Mouse (Mus musculus): ENCODE data around the gene Pqbp1. TPM values are rescaled to one million over a fixed set of nuclear protein-coding genes. Genes with fewer than 3 reads are reported as not detected.
"Not testable (repeated sequence)": the region's sequence is repeated elsewhere in the genome, so short reads cannot be mapped to it uniquely, and the experiment has no call there.

Pqbp1 gene
- polyA plus RNA-seq, 1 experiment from 2014 or later, result 101 TPM

DNA sequence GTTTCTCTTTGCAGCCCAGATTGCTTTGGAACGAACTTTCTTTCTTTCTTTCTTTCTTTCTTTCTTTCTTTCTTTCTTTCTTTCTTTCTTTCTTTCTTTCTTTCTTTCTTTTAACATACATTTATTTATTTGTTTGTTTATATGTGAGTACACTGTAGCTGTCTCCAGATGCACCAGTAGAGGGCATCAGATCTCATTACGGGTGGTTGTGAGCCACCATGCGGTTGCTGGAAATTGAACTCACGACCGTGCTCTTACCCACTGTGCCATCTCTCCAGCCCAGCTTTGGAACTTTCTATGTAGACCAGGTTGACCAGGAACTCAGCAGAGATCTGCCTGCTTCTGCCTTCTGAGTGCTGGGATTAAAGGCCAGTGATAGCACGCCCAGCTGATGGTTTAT, 18.9 kb upstream of the Pqbp1 start:
- H3K9me3 ChIP-seq; H3K9ac ChIP-seq; H3K4me3 ChIP-seq (replicated peaks); ATAC-seq; H3K4me2 ChIP-seq (replicated peaks); H3K4me1 ChIP-seq (replicated peaks); H3K36me3 ChIP-seq; H3K27ac ChIP-seq: not testable (repeated sequence)
- peaks cover 24% of the 10 kb centered on the region for H3K27me3 ChIP-seq (replicated peaks)
- WGBS, result 70% methylated on average over 6 of the region's 6 CpGs

DNA sequence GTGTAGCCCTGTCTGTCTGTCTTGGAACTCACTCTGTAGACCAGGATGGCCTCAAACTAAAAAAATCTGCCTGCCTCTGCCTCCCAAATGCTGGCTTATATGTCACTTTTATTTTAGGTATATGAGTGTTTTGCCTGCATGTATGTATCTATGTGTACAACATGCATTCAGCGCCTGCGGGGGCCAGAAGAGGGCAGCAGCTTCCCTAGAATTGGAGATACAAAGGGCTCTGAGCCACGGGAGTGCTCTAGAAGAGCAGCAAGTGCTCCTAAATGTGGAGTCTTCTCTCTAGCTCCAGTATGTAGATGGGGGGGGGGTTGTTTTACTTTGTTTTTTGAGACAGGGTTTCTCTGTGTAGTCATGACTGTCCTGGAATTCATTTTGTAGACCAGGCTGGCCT, 16.6 kb upstream of the Pqbp1 start:
- H3K9ac ChIP-seq; ATAC-seq; H3K4me1 ChIP-seq (replicated peaks); H3K36me3 ChIP-seq; H3K27ac ChIP-seq; H3K27me3 ChIP-seq (replicated peaks); H3K9me3 ChIP-seq; H3K4me2 ChIP-seq (replicated peaks); H3K4me3 ChIP-seq (replicated peaks): not testable (repeated sequence)
- 19% methylated on average over 3 of the region's 3 CpGs for WGBS

DNA sequence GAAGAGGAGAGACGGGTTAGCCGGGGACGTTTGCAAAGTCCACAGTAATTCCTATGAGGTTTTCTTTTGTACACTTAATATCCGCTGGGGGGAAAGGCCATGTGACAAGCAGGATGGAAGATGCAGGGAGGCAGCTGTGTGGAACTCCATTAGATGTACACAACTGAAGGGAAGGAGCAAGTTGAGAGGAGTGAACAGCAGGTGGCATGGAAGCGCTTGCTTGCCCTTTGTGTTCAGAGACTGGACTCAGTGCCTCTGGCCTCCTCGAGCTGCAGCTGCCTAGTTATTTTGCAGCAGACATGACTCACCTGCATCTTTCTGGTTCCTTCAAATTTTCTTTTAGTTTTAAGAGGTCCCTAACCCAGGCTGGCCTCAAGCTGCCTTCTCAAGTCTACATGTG, 11.4 kb upstream of the Pqbp1 start:
- Histone ChIP-seq H3K4me2 (replicated peaks) (no peak overlapping the region), H3K27me3 (replicated peaks) (no peaks in the 10 kb centered on the region), H3K9me3 (no peaks in the 10 kb centered on the region), H3K4me1 (replicated peaks) (no peaks in the 10 kb centered on the region), H3K36me3 (no peaks in the 10 kb centered on the region), H3K4me3 (replicated peaks) (no peak overlapping the region), H3K27ac (no peak overlapping the region), H3K9ac (no peak overlapping the region)
- no peak for ATAC-seq
- WGBS, result 69% methylated on average over 6 of the region's 6 CpGs

DNA sequence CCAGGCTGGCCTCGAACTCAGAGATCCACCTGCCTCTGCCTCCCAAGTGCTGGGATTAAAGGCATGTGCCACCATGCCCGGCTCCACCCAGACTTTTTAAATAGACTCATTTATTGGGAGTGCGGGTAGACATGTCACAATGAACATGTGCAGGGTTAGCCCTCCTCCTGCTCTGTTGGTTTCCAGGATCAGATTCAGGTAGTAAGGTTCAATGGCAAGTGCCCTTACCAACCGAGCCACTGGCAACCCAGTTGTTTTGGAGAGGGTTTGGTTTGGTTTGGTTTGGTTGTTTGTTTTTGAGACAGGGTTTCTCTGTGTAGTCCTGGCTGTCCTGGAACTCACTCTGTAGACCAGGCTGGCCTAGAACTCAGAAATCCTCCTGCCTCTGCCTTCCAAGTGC, 10.2 kb upstream of the Pqbp1 start, which contains the start of gene Gm10490:
Gene Gm10490 (plus strand): TSS at position 301 of the 400 bp plus-strand sequence.
- H3K4me1 ChIP-seq (replicated peaks); ATAC-seq; H3K36me3 ChIP-seq; H3K9me3 ChIP-seq; H3K27ac ChIP-seq; H3K27me3 ChIP-seq (replicated peaks); H3K9ac ChIP-seq; H3K4me2 ChIP-seq (replicated peaks); H3K4me3 ChIP-seq (replicated peaks): not testable (repeated sequence)
- WGBS, result 85% methylated on average over 4 of the region's 4 CpGs

DNA sequence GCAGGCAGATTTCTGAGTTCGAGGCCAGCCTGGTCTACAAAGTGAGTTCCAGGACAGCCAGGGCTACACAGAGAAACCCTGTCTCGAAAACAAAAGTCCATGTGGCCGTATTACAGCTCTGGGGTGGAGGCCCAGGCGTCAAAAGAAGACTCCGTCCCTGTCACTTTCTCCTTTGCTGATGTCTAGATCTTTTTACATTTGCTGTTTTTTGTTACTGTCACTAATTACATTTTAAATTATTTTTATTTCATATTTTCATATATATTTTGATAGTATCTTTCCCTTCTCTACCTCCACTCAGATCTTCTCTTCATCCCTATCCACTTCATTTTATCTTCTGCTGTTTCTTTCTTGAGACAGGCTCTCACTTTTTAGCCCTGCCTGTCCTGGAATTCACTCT, 8.7 kb upstream of the Pqbp1 start, which contains the start of gene Gm10491:
Gene Gm10491 (minus strand): TSS at position 101 of the 400 bp plus-strand sequence.
- WGBS, result 83% methylated on average over 5 of the region's 5 CpGs
- H3K4me3 ChIP-seq (replicated peaks), result no peak within 1 kb of the TSS
- H3K4me1 ChIP-seq (replicated peaks), result no peaks in the 10 kb centered on the region
- no peak within 1 kb of the TSS for H3K4me2 ChIP-seq (replicated peaks)
- no peaks in the 10 kb centered on the region for H3K27me3 ChIP-seq (replicated peaks)
- H3K27ac ChIP-seq, result no peak within 1 kb of the TSS
- no peaks in the 10 kb centered on the region for H3K9me3 ChIP-seq
- no peak within 1 kb of the TSS for H3K9ac ChIP-seq
- no peaks in the 10 kb centered on the region for H3K36me3 ChIP-seq
- no peak for ATAC-seq

DNA sequence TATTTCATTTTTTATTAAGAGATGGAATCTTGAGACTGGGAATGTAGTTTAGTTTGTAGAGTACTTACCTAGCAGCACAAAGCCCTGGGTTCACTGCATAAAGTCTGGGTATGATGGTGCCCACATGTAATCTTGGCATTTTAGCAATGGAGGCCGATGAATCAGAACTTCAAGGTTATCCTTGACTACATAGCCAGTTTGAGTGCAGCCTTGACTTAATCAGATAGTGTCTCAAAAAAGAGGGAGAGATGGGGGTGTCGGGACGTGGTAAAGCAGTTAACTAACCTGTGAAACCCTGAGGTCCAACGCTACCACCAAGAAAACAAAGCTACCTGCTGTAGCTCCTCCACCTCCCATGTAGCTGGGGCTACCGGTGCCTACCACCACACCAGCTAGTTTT, 5.4 kb upstream of the Pqbp1 start:
- Histone ChIP-seq H3K4me2 (replicated peaks) (no peak overlapping the region), H3K4me1 (replicated peaks) (no peaks in the 10 kb centered on the region), H3K4me3 (replicated peaks) (no peak overlapping the region), H3K27me3 (replicated peaks) (no peaks in the 10 kb centered on the region), H3K36me3 (no peaks in the 10 kb centered on the region), H3K9ac (no peak overlapping the region), H3K27ac (no peak overlapping the region), H3K9me3 (no peaks in the 10 kb centered on the region)
- whole genome bisulfite sequencing, result 89% methylated on average over 5 of the region's 5 CpGs
- ATAC-seq, result no peak

DNA sequence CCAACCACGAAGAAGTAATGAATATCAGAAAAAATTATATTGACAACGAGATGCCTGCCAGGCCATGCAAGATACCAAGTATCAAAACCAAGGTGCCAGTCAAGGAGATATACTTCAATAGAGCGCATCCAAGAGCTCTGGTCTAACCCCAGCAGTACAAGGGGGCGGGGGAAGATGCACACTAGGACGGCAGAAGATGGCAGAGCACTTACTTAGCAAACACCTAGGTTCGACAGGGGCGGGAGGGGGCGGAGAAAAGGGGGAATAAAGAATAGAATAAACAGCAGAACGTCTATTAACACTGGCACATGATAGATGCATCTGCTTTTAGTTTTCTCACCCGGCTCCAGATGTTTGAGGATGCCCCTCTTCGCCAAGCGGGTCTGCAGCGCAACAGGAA, 858 bp downstream of the Pqbp1 start:
- Histone ChIP-seq H3K4me2 (replicated peaks) (peak overlapping the region; percentile 53), H3K27ac (0 out of 2 replicates have a peak overlapping the region, but pooled peaks have one; percentile 69), H3K4me1 (replicated peaks) (no peaks in the 10 kb centered on the region), H3K9ac (peak overlapping the region; percentile 37; the same call in 1 of the 2 replicates), H3K36me3 (no peaks in the 10 kb centered on the region), H3K9me3 (no peaks in the 10 kb centered on the region), H3K4me3 (replicated peaks) (peak overlapping the region; percentile 57), H3K27me3 (replicated peaks) (no peaks in the 10 kb centered on the region)
- WGBS, result 29% methylated on average over 13 of the region's 13 CpGs
- no peak for ATAC-seq

DNA sequence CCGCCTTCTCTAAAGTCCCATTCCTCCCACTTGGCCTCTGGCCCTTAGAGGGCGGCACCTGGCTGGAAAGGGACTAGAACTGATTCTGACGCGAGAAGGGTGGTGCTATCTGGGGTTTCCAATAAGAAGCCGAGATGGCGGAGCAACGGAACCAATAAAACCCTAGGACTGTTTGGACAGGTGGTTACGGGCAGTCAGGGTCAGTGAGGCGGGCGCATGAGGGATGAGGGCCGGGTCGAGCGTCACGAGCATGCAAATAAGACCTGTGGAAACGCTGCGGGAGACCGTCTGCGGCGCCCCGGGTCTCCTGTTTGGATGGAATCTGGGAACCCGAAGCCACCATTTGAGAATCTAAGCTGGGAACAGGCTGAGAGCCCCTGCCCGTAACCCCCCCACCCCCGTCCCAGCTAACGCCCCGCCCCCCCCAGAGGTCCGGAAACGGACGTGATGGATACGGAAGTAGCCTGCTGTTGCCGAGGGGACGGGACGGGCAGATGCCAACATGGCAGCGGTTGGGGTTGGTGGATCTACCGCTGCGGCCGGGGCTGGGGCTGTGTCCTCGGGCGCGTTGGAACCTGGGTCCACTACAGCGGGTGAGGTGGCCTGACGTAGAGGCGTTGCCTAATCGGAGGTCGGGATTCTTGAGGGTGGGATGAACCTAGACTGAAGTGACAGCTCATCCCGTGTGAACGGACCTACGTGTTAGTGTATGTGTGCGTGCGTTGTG, 15.1 kb downstream of the Pqbp1 start, which contains the start of gene Slc35a2:
Gene Slc35a2 (plus strand): TSS at position 188 of the 727 bp plus-strand sequence.
- 19% methylated on average over 49 of the region's 49 CpGs for WGBS
- Histone ChIP-seq H3K4me1 (replicated peaks) (no peaks in the 10 kb centered on the region), H3K36me3 (no peaks in the 10 kb centered on the region), H3K9me3 (no peaks in the 10 kb centered on the region), H3K27me3 (replicated peaks) (no peaks in the 10 kb centered on the region), H3K27ac (peak within 1 kb of the TSS; percentile 80), H3K4me2 (replicated peaks) (peak within 1 kb of the TSS; percentile 55), H3K9ac (0 out of 2 replicates have a peak within 1 kb of the TSS, but pooled peaks have one; percentile 32), H3K4me3 (replicated peaks) (peak within 1 kb of the TSS; percentile 56)
- ATAC-seq, result peak; percentile 96

DNA sequence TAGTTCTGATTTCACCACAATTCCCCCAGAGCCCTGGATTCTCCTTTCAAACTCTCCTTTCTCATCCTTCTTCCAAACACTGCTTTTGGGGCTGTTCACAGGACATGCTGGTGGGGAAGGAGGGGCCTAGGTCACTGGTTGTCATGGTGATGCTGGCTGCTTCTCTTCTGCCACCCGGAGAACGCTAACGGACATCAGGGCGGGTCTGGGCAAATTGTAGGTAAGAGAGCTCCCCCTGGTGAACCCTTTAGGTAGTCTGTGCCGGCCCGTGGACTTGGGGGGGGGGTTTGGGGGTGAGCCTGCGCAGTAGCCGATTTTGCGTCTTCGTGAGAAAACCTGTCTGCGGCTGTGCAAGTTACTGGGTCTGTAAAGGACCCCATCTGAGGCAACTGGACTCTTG, 19.2 kb downstream of the Pqbp1 start:
- 0 out of 2 replicates have a peak, but pooled peaks have one; percentile 24 for ATAC-seq
- no peak overlapping the region for H3K27ac ChIP-seq
- no peaks in the 10 kb centered on the region for H3K4me1 ChIP-seq (replicated peaks)
- H3K27me3 ChIP-seq (replicated peaks), result no peaks in the 10 kb centered on the region
- H3K9me3 ChIP-seq, result no peaks in the 10 kb centered on the region
- no peak overlapping the region for H3K9ac ChIP-seq
- peak overlapping the region; percentile 41 for H3K4me2 ChIP-seq (replicated peaks)
- H3K4me3 ChIP-seq (replicated peaks), result no peak overlapping the region
- 20% methylated on average over 11 of the region's 11 CpGs for WGBS
- no peaks in the 10 kb centered on the region for H3K36me3 ChIP-seq

DNA sequence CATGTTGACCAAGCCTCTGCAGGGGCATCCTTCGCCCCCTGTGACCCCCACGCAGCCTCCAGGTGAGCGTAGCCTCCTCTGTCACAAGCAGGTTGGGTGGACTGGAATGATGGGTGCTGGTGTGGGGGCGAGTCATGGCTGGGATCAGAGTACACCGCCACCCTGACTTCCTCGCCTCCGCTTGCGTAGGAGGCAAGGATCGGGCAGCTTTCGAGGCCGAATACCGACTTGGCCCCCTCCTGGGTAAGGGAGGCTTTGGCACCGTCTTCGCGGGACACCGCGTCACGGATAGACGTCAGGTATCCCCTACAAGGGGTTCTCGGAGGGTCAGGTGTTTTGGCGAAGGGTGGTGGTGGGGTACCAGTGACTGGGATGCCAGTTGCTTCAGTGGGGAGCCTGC, 20.6 kb downstream of the Pqbp1 start:
- peak; percentile 42 for ATAC-seq
- H3K4me1 ChIP-seq (replicated peaks), result no peaks in the 10 kb centered on the region
- peak overlapping the region; percentile 54 for H3K9ac ChIP-seq
- peak overlapping the region; percentile 45 for H3K4me3 ChIP-seq (replicated peaks)
- WGBS, result 16% methylated on average over 21 of the region's 21 CpGs
- H3K36me3 ChIP-seq, result no peaks in the 10 kb centered on the region
- H3K27ac ChIP-seq, result no peak overlapping the region
- no peaks in the 10 kb centered on the region for H3K9me3 ChIP-seq
- no peaks in the 10 kb centered on the region for H3K27me3 ChIP-seq (replicated peaks)
- peak overlapping the region; percentile 85 for H3K4me2 ChIP-seq (replicated peaks)

DNA sequence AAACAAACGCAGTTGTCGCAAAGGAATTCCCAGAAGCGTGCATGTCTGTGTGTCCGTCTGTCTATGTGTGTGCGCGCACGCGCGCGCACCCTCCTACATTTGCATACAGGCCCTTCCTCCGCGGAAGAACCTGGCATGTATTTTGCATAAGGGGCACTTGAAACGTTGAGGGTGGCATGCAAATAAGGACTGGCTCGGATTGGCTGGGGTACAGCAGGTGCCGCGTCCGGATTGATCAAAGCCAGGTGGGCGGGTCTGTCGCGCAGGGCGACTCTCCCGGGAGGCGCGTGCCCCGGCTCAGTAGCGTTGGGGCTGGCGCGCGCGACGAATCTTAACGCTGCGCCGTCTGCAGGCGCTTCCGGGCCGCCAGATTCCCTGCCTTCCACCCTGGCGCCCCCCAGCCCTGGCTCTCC, 21.1 kb downstream of the Pqbp1 start, which contains the start of gene Pim2:
Gene Pim2 (plus strand): TSS at position 256 of the 413 bp plus-strand sequence.
- ATAC-seq, result peak; percentile 95

DNA sequence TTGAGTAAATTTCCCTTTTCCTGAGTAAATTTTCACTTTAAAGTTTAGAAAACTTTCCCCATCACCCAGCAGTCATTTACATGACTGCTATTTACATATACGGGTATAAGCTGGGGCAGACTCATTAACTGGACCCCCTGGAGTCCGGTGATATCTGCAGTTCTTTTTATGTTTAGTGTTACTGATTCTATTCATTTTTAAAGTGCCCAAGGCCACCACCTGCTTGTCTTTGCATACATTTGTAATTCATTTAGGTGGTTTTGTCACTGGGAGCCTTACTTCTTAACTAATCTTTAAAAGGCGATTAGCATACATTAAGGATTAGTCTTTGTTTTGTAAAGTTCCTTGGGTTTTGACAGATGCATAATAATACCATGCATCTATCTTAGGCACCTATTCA, 29.2 kb downstream of the Pqbp1 start:
- H3K4me2 ChIP-seq (replicated peaks), result no peak overlapping the region
- 0 out of 2 replicates have a peak, but pooled peaks cover 2% of the 10 kb centered on the region for H3K36me3 ChIP-seq
- H3K27ac ChIP-seq, result no peak overlapping the region
- no peak overlapping the region for H3K9ac ChIP-seq
- no peaks in the 10 kb centered on the region for H3K4me1 ChIP-seq (replicated peaks)
- H3K4me3 ChIP-seq (replicated peaks), result no peak overlapping the region
- no peaks in the 10 kb centered on the region for H3K27me3 ChIP-seq (replicated peaks)
- ATAC-seq, result no peak
- WGBS, result 34% methylated on average over 3 of the region's 3 CpGs
- H3K9me3 ChIP-seq, result no peaks in the 10 kb centered on the region

More for the DNA sequence above, 21.1 kb downstream of the Pqbp1 start, which contains the start of gene Pim2:
- Histone ChIP-seq H3K4me1 (replicated peaks) (no peaks in the 10 kb centered on the region), H3K27me3 (replicated peaks) (no peaks in the 10 kb centered on the region), H3K9me3 (no peaks in the 10 kb centered on the region), H3K27ac (no peak within 1 kb of the TSS), H3K4me3 (replicated peaks) (peak within 1 kb of the TSS; percentile 45), H3K9ac (peak within 1 kb of the TSS; percentile 54), H3K36me3 (no peaks in the 10 kb centered on the region), H3K4me2 (replicated peaks) (peak within 1 kb of the TSS; percentile 85)
- WGBS, result 8% methylated on average over 36 of the region's 38 CpGs

DNA sequence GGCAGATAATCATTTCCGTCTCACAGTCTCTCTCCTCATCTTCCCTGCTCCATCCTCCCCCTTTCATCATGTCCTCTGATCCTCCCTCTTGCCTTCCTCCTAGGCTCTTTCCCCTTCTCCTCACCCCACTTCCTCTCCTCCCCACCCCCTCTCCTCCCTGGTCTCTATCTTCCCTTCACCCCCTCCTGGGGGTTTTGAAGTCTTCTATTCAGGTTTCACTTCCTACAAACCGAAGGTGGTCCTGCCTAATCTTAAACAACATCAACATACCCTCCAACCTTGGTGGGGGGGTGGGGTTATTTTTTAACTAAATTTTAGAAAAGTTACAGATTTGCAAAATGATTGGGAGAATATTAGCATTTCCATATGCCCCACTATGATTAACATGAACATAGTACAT, 30.6 kb downstream of the Pqbp1 start:
- Histone ChIP-seq H3K27ac (no peak overlapping the region), H3K4me3 (replicated peaks) (no peak overlapping the region), H3K27me3 (replicated peaks) (no peaks in the 10 kb centered on the region), H3K4me2 (replicated peaks) (no peak overlapping the region), H3K9me3 (no peaks in the 10 kb centered on the region), H3K36me3 (0 out of 2 replicates have a peak, but pooled peaks cover 2% of the 10 kb centered on the region), H3K4me1 (replicated peaks) (no peaks in the 10 kb centered on the region), H3K9ac (no peak overlapping the region)
- 56% methylated on average over 2 of the region's 2 CpGs for WGBS
- ATAC-seq, result no peak

All from intestine, embryonic 15.5 days (tissue).